Comparison of ENCODE assay signal across 9 mouse cellular contexts in the genomic region with DNA sequence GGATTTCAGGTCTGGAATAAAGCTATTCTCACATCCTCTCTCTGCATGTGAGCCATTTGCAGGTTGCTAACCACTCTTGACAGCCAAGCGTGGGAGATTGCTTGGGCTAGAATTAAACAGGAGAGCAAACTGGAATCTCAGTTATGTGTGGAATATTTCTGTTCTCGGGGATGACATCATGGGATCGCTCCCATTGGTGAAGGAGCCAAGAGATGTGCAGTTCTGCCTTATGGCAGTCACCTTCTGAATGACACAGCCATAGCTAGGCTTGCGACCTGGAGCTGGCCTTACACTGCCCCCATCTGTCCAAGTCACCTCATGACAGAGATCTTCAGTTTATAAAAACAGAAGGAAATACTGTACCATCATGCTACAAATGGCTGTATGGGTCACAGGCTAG.
DNase-seq lines count a peak whose midpoint lies in the region; ATAC-seq and TF ChIP-seq lines count a peak whose summit lies in the region.
"Had no signal": no experiment of that assay in that cellular context is flagged by ENCODE, and none has a peak within 500 bp of the region (broad histone marks: within the 10 kb centered on the region; RNA-seq: fewer than 3 reads in every experiment).

No protein-coding gene starts in this region.

- peak; percentile 33 for DNase-seq in 416B (ENCODE audit: low read depth)
- DNase-seq in ZHBTc4 (ENCODE audit: low read depth, low spot score): peak; percentile 29
- DNase-seq in embryonic facial prominence, embryonic 11.5 days (ENCODE audit: low spot score): peak; percentile 27
- peak; percentile 55 for DNase-seq in heart, postnatal 4 days
- peak; percentile 47 to 75 for DNase-seq in layer of hippocampus, adult 18-20 months (ENCODE audit: low spot score in 2 of 2)
- peak; percentile 50 for DNase-seq in lung, postnatal 10 days
- no peak for DNase-seq in spleen, adult 12 weeks (ENCODE audit: low spot score)

- no peak for TF ChIP-seq POLR2A in small intestine, adult 2 months (IDR thresholded peaks at IDR 0.05; ENCODE audit: low read depth, low read length)

- peak; percentile 80; the same call in 1 of the 2 replicates for TF ChIP-seq CTCF in small intestine, adult 2 months (IDR thresholded peaks at IDR 0.05; ENCODE audit: extremely low read depth, insufficient read length, insufficient replicate concordance, low read depth, low read length)

- no peak overlapping the region for H3K4me2 ChIP-seq in embryonic facial prominence, embryonic 11.5 days (ENCODE audit: low read depth, low read length)

- WGBS in embryonic facial prominence, embryonic 11.5 days: 57% methylated on average over 4 of the region's 4 CpGs
- 30% methylated on average over 4 of the region's 4 CpGs for WGBS in small intestine, adult 2 months

- 0 out of 2 replicates have a peak, but pooled peaks have one; percentile 52 for ATAC-seq in embryonic facial prominence, embryonic 11.5 days (replicated peaks; ENCODE audit: insufficient number of reproducible peaks, low FRiP score, low TSS enrichment, low read depth)

- H3K9me3 ChIP-seq in embryonic facial prominence, embryonic 11.5 days (replicated peaks; ENCODE audit: control insufficient read depth, low read length): no peaks in the 10 kb centered on the region

- H3K27me3 ChIP-seq in embryonic facial prominence, embryonic 11.5 days (ENCODE audit: control insufficient read depth, insufficient read depth, low read length): no peaks in the 10 kb centered on the region
- no peaks in the 10 kb centered on the region for H3K27me3 ChIP-seq in small intestine, adult 2 months (ENCODE audit: control insufficient read depth, insufficient read depth, low read length)

- H3K27ac ChIP-seq in embryonic facial prominence, embryonic 11.5 days (replicated peaks; ENCODE audit: low read depth, low read length): no peak overlapping the region
- H3K27ac ChIP-seq in small intestine, adult 2 months (ENCODE audit: insufficient read depth, low read depth, low read length): no peak overlapping the region

- no peak overlapping the region for H3K4me3 ChIP-seq in embryonic facial prominence, embryonic 11.5 days (ENCODE audit: low read depth, low read length)
- no peak overlapping the region for H3K4me3 ChIP-seq in small intestine, adult 2 months (ENCODE audit: low read depth, low read length)
- H3K4me3 ChIP-seq: myocyte had no signal

- H3K9ac ChIP-seq in embryonic facial prominence, embryonic 11.5 days (replicated peaks; ENCODE audit: low read length): no peak overlapping the region

- H3K36me3 ChIP-seq in embryonic facial prominence, embryonic 11.5 days (replicated peaks; ENCODE audit: control insufficient read depth, insufficient read depth, low read depth, low read length): no peaks in the 10 kb centered on the region
- no peaks in the 10 kb centered on the region for H3K36me3 ChIP-seq in small intestine, adult 2 months (ENCODE audit: control insufficient read depth, insufficient read depth, low read length)

- H3K4me1 ChIP-seq in embryonic facial prominence, embryonic 11.5 days (ENCODE audit: control insufficient read depth, insufficient read depth, low read length): no peaks in the 10 kb centered on the region
- H3K4me1 ChIP-seq in small intestine, adult 2 months (ENCODE audit: control insufficient read depth, insufficient read depth, insufficient read length, low read length): no peaks in the 10 kb centered on the region
